Mouse (Mus musculus): ENCODE measurements around the gene Sdccag8.

DNA sequence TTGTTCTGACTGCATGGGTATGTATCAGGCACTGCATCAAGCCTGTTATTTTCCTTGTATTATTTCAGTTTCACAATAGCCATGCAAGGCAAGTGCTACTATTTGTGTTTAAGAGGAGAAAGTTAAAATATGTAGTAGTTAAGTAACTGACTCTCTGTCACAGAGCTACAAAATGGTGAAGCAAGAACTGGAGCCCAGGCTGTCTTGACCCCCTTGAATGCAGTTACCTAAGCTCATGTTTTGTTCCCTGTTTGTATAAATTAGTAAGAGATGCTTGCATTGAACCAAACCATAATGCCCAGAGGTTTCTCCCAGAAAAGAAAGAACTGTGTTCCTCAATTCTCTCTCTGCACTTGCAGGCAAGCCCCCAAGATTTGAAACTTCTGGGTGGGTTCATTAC lies 18.8 kb downstream of the Sdccag8 start:
- TF ChIP-seq CTCF (conservative IDR thresholded peaks at IDR 0.05; ENCODE audit: insufficient read depth, insufficient read length, low read depth, low read length) (no peak), POLR2A (IDR thresholded peaks at IDR 0.05; ENCODE audit: low read depth, low read length) (no peak)
